Mouse (Mus musculus) spleen, postnatal 36 days (tissue): ENCODE results near the gene Pde4d.

ENCODE experiments used
- DNase-seq, 2 experiments: peaks; one replicate each; pipeline ENCODE4 v3.0.0; 2022; ENCODE audit warnings: low spot score in 2 of 2, mixed read lengths in 1 of 2

Gene Pde4d

DNA sequence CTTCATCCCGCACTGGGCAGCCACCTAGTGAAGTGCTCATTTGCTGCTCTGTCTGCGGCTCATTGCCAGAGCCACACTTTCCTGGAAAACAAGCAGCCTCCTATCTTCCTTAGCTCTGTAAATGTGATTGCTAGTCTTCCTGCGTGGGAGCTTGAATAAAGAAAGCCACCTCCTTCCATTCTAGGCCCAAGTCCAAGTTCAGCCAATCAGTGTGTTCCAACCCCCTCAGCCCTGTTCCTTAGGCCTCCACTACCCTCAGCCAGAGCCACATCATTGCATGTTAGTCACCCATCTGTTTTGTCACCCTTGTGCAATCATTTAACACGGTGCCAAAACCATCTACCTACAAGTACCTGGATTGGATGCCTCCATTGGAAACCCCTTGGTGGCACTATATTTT, 786.3 kb downstream of the Pde4d start:
- DNase-seq, result no peak

DNA sequence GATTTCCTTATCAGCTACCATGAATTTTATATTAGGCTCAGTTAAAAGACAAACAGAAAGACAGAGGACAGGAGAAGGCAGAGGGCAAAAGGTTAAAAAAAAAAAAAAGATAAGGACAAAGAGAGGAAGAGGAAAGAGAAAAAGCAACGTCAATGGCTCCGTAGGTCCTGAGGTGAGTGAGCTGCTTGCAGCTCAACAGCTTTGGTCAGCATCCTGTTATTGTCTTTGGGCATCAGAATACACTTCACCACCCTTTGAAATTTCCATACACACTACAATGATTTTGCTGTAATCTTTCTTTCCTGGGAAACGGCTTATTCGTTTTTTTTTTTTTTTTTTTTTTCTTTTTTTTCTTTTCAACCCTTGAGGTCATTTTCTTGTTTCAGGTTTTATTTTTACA, 788.9 kb downstream of the Pde4d start:
- DNase-seq, result no peak

GRCm38 (mm10) chr13:109239296-109239695, 789.5 kb downstream of the Pde4d start:
- peak; percentile 69 to 72 for DNase-seq

GRCm38 (mm10) chr13:109242456-109243050, 792.8 kb downstream of the Pde4d start:
- DNase-seq, result no peak

DNA sequence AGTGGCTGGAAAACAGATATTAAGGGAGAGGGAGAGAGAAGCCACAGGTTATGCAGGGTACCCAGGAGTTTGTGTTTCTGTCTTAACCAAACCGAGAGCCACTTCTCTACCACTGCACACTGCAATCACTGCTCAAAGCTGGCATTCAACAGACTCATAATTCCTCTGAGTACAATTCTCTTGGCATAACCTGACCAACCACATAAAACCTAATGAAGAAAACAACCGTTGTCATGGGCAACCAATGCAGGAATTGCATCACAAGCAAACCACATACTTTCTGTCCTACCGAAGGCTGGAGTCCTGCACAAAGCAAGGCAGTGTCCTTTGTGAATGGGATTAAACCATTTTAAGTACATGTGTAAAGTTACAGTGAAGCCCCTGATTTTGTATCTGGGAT, 793.4 kb downstream of the Pde4d start:
- no peak for DNase-seq

- no peak for DNase-seq
Observed at GRCm38 (mm10) chr13:109247061-109247460, 797.3 kb downstream of the Pde4d start.

DNA sequence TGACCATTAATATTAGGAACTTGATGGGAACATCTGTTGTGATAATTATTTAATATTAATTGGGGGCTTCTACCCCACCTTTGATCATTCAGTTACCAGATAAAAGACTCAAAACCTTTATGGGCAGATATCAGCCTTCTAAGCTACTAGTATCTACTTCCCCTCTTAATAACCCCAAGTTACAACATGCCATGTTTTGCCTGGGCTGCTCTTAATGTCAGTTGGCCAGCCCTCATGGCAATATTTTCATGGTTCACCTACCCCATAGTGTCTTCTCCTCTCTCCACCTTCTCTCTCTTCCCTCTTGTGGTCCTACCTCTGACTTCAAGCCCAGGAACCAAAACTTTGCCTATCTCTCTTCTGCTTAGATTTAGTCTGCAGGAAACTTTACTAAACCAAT, 799.6 kb downstream of the Pde4d start:
- no peak for DNase-seq

DNA sequence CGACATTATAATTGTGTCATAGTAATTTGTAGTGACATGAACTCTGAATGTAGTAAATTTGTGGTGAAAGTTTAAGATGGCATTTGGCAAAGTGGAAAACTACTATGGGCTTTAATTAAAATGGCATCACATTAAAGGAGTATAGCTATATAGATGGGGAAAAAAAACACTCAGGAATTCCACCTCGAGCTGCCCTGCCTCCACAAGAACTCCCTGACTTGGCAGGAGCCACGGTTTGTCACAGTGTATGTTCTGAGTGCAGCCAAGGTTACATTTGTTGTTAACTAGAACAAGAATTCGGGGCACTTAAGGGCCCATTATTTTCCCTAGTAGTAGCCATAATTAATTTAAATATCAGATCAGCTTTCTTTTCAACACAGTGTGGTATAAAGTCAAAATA, 805.9 kb downstream of the Pde4d start:
- DNase-seq, result no peak

DNA sequence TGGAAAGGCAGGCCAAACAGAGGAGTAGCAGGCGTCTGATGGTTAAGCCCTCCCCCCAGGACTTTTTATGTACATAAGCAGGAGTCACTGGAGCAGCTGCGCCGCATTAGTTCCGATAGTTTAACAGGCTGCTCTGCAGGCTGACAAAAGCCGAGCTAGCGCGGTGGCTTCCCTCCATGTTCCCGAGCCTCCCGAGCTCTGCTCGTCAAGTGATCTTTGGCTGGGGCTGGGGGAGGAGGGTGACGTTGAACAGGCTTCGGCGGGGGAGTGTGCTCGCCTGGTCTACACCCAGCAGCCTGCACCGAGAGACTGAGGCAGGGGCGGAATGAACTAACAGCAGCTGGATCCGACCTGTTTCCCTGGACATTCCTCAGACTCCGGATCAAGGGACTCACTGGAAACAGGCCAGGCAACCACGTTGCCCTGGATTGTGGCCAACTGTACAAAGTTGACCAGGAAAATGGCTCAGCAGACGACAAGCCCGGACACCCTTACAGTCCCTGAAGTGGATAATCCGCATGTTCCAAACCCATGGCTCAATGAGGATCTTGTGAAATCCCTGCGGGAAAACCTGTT, 810.6 kb downstream of the Pde4d start:
- no peak for DNase-seq

DNA sequence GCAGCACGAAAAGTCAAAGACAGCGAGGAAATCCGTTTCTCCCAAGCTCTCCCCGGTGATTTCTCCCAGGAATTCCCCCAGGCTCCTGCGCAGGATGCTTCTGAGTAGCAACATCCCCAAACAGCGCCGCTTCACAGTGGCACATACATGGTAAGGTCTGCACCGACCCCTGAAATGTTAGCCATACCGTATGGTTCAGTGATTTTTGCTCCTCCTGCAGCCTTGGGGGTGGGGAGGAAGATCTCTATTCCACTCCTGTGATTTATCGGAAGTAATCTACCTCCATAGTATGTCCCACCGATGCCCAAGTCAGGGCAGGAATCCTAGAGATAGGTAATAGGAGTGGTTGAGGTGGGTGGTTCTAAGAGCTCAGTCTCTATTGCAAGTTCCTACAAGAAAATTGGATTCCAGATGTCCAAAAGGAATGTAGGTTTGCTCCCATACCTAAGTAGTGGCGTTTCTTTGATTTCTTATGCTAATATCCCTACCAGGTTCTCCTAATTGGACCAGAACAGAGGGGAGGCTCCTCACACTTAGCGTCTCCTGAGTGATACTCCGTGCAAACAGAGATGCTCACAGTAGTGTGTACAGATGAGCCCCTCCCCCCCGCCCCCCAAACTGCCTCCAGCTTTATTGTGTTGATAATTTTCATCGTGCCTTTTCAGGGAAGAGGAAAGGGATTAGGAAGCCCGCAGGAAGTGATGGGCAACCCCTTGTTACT, 811.2 kb downstream of the Pde4d start:
- DNase-seq, result no peak

GRCm38 (mm10) chr13:109261642-109262220, 812.0 kb downstream of the Pde4d start:
- DNase-seq, result no peak

- DNase-seq, result no peak
Observed at GRCm38 (mm10) chr13:109262501-109262900, 812.8 kb downstream of the Pde4d start.

- DNase-seq, result no peak
Observed at GRCm38 (mm10) chr13:109263833-109264232, 814.1 kb downstream of the Pde4d start.

DNA sequence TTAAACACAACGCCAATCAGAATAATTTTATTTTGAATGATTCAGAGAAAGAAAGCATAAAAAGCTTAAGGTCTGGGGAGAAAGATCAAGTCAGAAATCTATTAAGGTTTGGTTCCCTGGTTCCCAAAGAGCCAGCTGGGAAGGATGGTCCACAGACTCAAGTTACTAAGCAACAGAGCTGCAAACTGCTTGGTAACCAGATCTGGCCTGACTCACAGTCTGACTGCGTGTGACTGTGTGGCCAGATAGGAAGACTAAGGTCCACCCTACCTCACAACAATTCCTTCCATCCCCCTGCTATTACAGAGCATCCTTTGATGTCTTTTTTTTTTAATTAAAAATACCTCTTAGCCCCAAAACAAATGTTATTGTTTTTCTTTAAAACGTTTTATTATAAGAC, 818.5 kb downstream of the Pde4d start:
- DNase-seq, result no peak

DNA sequence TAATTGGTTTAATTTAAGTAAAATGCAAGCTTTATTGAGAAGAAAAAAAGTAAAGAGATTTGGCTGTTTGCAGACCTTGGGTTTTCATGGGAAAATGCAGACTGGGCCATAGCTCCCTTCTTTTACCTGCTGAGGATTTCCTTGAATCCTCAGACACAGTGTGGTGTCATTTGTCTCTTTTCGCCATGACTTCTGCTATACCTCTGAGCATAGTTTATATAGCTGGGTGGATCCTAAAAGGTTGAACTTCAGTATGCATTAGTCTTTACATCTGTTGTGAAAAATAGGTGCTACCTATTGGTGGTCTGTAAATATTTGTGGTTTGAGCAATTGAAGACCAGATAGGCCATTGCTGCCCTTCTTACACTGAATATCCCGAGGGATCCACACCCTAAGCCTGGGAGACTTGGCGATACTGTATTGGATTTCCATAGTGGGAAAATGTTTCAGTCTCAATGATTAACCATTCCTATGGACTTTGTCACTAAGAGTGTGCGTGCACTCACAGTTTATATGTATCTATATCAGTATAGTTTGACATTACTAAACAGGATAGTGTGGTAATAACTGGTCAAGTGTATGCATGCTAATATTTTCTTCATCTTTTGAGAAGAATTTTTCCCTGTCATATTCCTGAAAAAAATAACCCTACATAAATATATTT, 819.0 kb downstream of the Pde4d start:
- no peak for DNase-seq

DNA sequence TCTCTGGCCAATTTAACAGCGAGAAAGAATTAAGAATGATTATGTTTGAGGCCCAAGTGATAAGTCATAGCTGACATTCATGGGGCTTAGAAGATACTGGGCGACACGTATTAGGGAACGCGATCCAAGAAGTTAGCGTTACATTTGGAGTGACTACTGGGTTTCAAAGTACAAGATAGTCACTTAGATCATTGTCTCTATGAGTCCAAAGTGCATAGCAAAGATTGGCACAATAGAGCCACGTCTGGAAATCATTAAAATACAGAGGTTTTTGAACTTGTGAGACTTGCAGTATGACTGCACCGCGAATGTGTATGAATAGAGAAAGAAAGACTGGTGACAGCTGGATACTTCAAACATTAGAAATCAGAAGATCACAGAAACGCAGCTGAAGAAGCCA, 825.1 kb downstream of the Pde4d start:
- no peak for DNase-seq

- DNase-seq, result no peak
Observed at GRCm38 (mm10) chr13:109277792-109278191, 828.0 kb downstream of the Pde4d start.

DNA sequence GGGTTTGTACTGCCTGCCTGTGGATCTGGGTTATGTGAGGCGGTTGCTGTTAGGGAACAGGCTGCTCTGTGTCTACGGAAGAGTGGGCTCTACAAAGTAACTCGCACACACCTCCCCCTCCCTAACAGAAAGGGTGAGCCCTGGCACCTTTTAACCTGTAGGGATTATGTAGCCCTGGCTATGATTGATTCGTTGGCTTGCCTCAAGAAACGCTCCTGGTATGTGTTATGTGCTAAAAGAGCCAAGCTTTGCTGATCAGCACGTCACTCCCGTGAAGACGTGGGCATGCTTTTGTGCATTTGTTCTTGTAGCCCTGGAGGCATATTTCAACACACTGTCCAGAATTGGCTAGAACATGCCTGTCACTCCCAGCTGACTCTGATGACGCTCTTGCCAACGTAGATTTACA, 828.8 kb downstream of the Pde4d start:
- DNase-seq, result no peak

- no peak for DNase-seq
Observed at GRCm38 (mm10) chr13:109279211-109279610, 829.5 kb downstream of the Pde4d start.

- no peak for DNase-seq
Observed at GRCm38 (mm10) chr13:109280433-109280832, 830.7 kb downstream of the Pde4d start.

- no peak for DNase-seq
Observed at GRCm38 (mm10) chr13:109287465-109287864, 837.7 kb downstream of the Pde4d start.

GRCm38 (mm10) chr13:109290922-109291321, 841.2 kb downstream of the Pde4d start:
- no peak for DNase-seq
